Mouse (Mus musculus) MEL (cell line): ENCODE results near the gene Nxpe2. TPM values are rescaled to one million over a fixed set of nuclear protein-coding genes. Genes with fewer than 3 reads are reported as not detected.
"Not testable (repeated sequence)": the region's sequence is repeated elsewhere in the genome, so short reads cannot be mapped to it uniquely, and the experiment has no call there.

Experiments used
- DNase-seq: peaks from one replicate; pipeline ENCODE4 v3.0.0; 2011; ENCODE audit warnings: low read depth, low spot score
- H3K27ac ChIP-seq: 2 replicates; pipeline ENCODE4 v1.5.1; 2012; ENCODE audit warnings: low read depth, mild to moderate bottlenecking, control low read depth, low read length, moderate library complexity; ENCODE audit not compliant: control insufficient read depth
- H3K27me3 ChIP-seq, 2 experiments: fragments of 150-350 bp in 1 of 2; sonication (generic) in 1 of 2; 2 replicates each; pipeline ENCODE4 v1.6.1; 2012; ENCODE audit warnings: low read length in 2 of 2, mild to moderate bottlenecking in 2 of 2, improper control_type of control experiment in 1 of 2, moderate library complexity in 1 of 2; ENCODE audit not compliant: insufficient read depth in 2 of 2, control insufficient read depth in 1 of 2
- H3K36me3 ChIP-seq, 2 experiments: 2 replicates each; pipeline ENCODE4 v1.6.1; 2012 to 2014; ENCODE audit warnings: low read length in 2 of 2, improper control_type of control experiment in 1 of 2, inconsistent platforms in 1 of 2, mild to moderate bottlenecking in 1 of 2; ENCODE audit not compliant: insufficient read depth in 2 of 2, control insufficient read depth in 1 of 2
- H3K4me1 ChIP-seq, 2 experiments: fragments of 150-350 bp in 1 of 2; sonication (generic) in 1 of 2; 2 replicates each; pipeline ENCODE4 v1.6.1; 2012; ENCODE audit warnings: low read length in 2 of 2, improper control_type of control experiment in 1 of 2, mild to moderate bottlenecking in 1 of 2; ENCODE audit not compliant: insufficient read depth in 2 of 2, control insufficient read depth in 1 of 2
- H3K4me3 ChIP-seq, 2 experiments: fragments of 150-350 bp in 1 of 2; sonication (generic) in 1 of 2; 2 replicates each; pipeline ENCODE4 v1.5.1; 2012; ENCODE audit warnings: low read depth in 2 of 2, low read length in 2 of 2, mild to moderate bottlenecking in 2 of 2, moderate library complexity in 2 of 2, control low read depth in 1 of 2, improper control_type of control experiment in 1 of 2; ENCODE audit not compliant: control insufficient read depth in 1 of 2, insufficient read depth in 1 of 2
- H3K79me2 ChIP-seq: 2 replicates; pipeline ENCODE4 v1.6.1; 2012; ENCODE audit warnings: mild to moderate bottlenecking, low read length, moderate library complexity; ENCODE audit not compliant: control insufficient read depth, poor library complexity, insufficient read depth
- H3K9ac ChIP-seq: 2 replicates; pipeline ENCODE4 v1.6.1; 2012; ENCODE audit warnings: low read depth, mild to moderate bottlenecking, control low read depth, low read length, moderate library complexity; ENCODE audit not compliant: control insufficient read depth, poor library complexity, severe bottlenecking
- H3K9me3 ChIP-seq: fragments of 150-350 bp; sonication (generic); replicated peaks from 2 replicates; pipeline ENCODE4 v1.6.1; 2012; ENCODE audit warnings: mild to moderate bottlenecking, low read length, improper control_type of control experiment, moderate library complexity; ENCODE audit not compliant: insufficient read depth
- EP300 ChIP-seq, 2 experiments: IDR thresholded peaks; 2 replicates each; pipeline ENCODE4 v1.6.1; 2011; ENCODE audit warnings: improper control_type of control experiment in 2 of 2, low read length in 2 of 2, low read depth in 1 of 2, mild to moderate bottlenecking in 1 of 2
- ETS1 ChIP-seq: IDR thresholded peaks from 2 replicates; pipeline ENCODE4 v1.6.1; 2012; ENCODE audit warnings: low read depth, mild to moderate bottlenecking, inconsistent platforms, low read length, improper control_type of control experiment, moderate library complexity
- GATA1 ChIP-seq: IDR thresholded peaks from 2 replicates; pipeline ENCODE4 v1.6.1; 2011; ENCODE audit warnings: low read depth, low read length, improper control_type of control experiment
- HCFC1 ChIP-seq: IDR thresholded peaks from 2 replicates; pipeline ENCODE4 v1.6.1; 2012; ENCODE audit warnings: low read depth, mild to moderate bottlenecking, inconsistent platforms, low read length, improper control_type of control experiment, moderate library complexity
- JUND ChIP-seq: IDR thresholded peaks from 2 replicates; pipeline ENCODE4 v1.6.1; 2011; ENCODE audit warnings: low read depth, mild to moderate bottlenecking, improper control_type of control experiment, low read length
- MAFK ChIP-seq: IDR thresholded peaks from 2 replicates; pipeline ENCODE4 v1.6.1; 2011; ENCODE audit warnings: low read depth, mild to moderate bottlenecking, low read length, improper control_type of control experiment, borderline replicate concordance
- MAX ChIP-seq: IDR thresholded peaks from 2 replicates; pipeline ENCODE4 v1.6.1; 2011; ENCODE audit warnings: low read length, improper control_type of control experiment
- MEF2A ChIP-seq: IDR thresholded peaks from 2 replicates; pipeline ENCODE4 v1.6.1; 2014; ENCODE audit warnings: low read depth, mild to moderate bottlenecking, inconsistent platforms, low read length, improper control_type of control experiment; ENCODE audit not compliant: poor library complexity, insufficient replicate concordance, severe bottlenecking; ENCODE audit errors: extremely low read depth
- POLR2A ChIP-seq, 2 experiments: IDR thresholded peaks; 2 replicates each; pipeline ENCODE4 v1.6.1; 2011 to 2012; ENCODE audit warnings: low read length in 2 of 2, mild to moderate bottlenecking in 2 of 2, control low read depth in 1 of 2, improper control_type of control experiment in 1 of 2, low read depth in 1 of 2, moderate library complexity in 1 of 2; ENCODE audit not compliant: control insufficient read depth in 1 of 2, insufficient read depth in 1 of 2, poor library complexity in 1 of 2
- POLR2AphosphoS2 ChIP-seq: IDR thresholded peaks from 2 replicates; pipeline ENCODE4 v1.6.1; 2011; ENCODE audit warnings: low read length, improper control_type of control experiment
- POLR2AphosphoS5 ChIP-seq: IDR thresholded peaks from 2 replicates; pipeline ENCODE4 v1.6.1; 2012; ENCODE audit warnings: low read depth, borderline replicate concordance, mild to moderate bottlenecking, inconsistent platforms, low read length, moderate library complexity, mixed read lengths
- RCOR1 ChIP-seq: IDR thresholded peaks from 2 replicates; pipeline ENCODE4 v1.6.1; 2012; ENCODE audit warnings: low read depth, mild to moderate bottlenecking, inconsistent platforms, low read length, improper control_type of control experiment
- SIN3A ChIP-seq: IDR thresholded peaks from 2 replicates; pipeline ENCODE4 v1.6.1; 2012; ENCODE audit warnings: low read length, improper control_type of control experiment, inconsistent platforms
- ZC3H11A ChIP-seq: IDR thresholded peaks from 2 replicates; pipeline ENCODE4 v1.6.1; 2012; ENCODE audit warnings: low read depth, mild to moderate bottlenecking, inconsistent platforms, low read length, improper control_type of control experiment
- ZKSCAN1 ChIP-seq: IDR thresholded peaks from 2 replicates; pipeline ENCODE4 v1.6.1; 2012; ENCODE audit warnings: low read depth, mild to moderate bottlenecking, inconsistent platforms, low read length, improper control_type of control experiment, moderate library complexity
- polyA plus RNA-seq, 2 experiments: library from polyadenylated mRNA; stranded (reverse) in 1 of 2; unstranded in 1 of 2; fragments of >175 nt in 1 of 2; fragments of >200 nt in 1 of 2; gene quantifications; 2 replicates each; pipeline versions ENCODE4 v1.2.1 to v1.2.4; 2012; ENCODE audit warnings: low replicate concordance in 2 of 2, low read depth in 1 of 2; ENCODE audit not compliant: insufficient read length in 2 of 2, insufficient read depth in 1 of 2, missing spikeins in 1 of 2
- total RNA-seq: library from RNA; depleted of rRNA; stranded (reverse); fragments of 300-350 nt; gene quantifications from 2 replicates; pipeline ENCODE4 v1.2.3, GENCODE M21; 2012

The Nxpe2 gene
- total and polyA plus RNA-seq, 3 experiments: 3.1 to 3.5 TPM; not detected in 1

- TF ChIP-seq POLR2AphosphoS5 (no peak), EP300 (IDR thresholded peaks at IDR 0.05; ENCODE audit: low read depth in 1 of 2, low read length in 2 of 2) (no peak), JUND (no peak), POLR2A (IDR thresholded peaks at IDR 0.05; ENCODE audit: control insufficient read depth in 1 of 2, insufficient read depth in 1 of 2, low read depth in 1 of 2, low read length in 2 of 2, poor library complexity in 1 of 2) (no peak), ZKSCAN1 (no peak), RCOR1 (no peak), POLR2AphosphoS2 (no peak), HCFC1 (no peak), MEF2A (no peak), SIN3A (no peak), MAFK (no peak), MAX (no peak), GATA1 (no peak), ETS1 (no peak), ZC3H11A (no peak)
- Histone ChIP-seq H3K4me3 (no peak overlapping the region), H3K79me2 (no peaks in the 10 kb centered on the region), H3K9me3 (no peaks in the 10 kb centered on the region), H3K4me1 (no peaks in the 10 kb centered on the region), H3K27me3 (no peaks in the 10 kb centered on the region), H3K27ac (no peak overlapping the region), H3K36me3 (no peaks in the 10 kb centered on the region), H3K9ac (no peak overlapping the region)
- DNase-seq: no peak
Measured at GRCm38 (mm10) chr9:48311241-48311640, 42.0 kb downstream of the Nxpe2 start.

DNA sequence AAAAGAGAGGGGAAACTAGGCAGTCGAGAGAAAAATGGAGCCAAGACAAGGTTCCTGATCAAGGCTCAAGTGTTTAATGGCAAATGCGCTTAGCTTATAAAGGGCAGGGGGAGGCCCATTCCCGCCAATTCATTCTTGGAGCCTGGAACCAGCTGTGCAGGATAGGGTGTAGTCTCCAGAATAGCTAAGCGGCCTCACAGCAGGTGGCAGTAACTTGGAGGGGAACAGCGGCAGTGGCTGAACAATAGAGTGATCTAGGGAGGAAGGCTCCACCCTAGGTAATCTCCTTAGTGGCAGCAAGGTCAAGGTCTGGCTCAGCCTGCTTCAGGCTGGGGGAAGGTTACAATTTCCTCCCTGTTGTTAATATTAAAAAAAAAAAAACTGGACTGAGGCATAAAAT is 49.7 kb downstream of the Nxpe2 start:
- H3K79me2 ChIP-seq, H3K9ac ChIP-seq, H3K9me3 ChIP-seq, DNase-seq, H3K27ac ChIP-seq, H3K27me3 ChIP-seq, H3K4me3 ChIP-seq, H3K4me1 ChIP-seq, H3K36me3 ChIP-seq: not testable (repeated sequence)

DNA sequence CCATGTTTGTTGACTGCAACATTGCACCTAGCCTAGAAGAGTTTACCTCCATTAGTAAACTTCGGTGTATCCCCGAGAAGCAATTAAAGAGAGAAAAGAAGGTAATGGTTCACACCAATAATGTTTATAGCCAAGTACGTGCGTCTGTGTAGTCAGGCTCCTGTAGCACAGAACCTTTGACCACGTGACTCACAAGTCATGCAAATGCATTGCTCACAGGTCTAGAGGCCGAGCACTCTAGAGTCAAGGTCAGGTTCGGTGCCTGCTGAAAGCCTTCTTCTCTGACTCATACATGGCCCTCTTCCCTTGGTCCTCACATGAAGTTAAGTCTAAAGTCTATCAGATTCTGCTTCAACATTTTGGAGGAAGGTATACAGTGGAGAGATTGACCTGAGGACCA is 54.3 kb downstream of the Nxpe2 start:
- TF ChIP-seq POLR2A (IDR thresholded peaks at IDR 0.05; ENCODE audit: control insufficient read depth in 1 of 2, insufficient read depth in 1 of 2, low read depth in 1 of 2, low read length in 2 of 2, poor library complexity in 1 of 2): no peak
- no peak for TF ChIP-seq HCFC1
- no peak for TF ChIP-seq EP300 (IDR thresholded peaks at IDR 0.05; ENCODE audit: low read depth in 1 of 2, low read length in 2 of 2)
- Histone ChIP-seq H3K9me3 (no peaks in the 10 kb centered on the region), H3K27me3 (no peaks in the 10 kb centered on the region), H3K79me2 (no peaks in the 10 kb centered on the region), H3K9ac (no peak overlapping the region), H3K4me3 (no peak overlapping the region), H3K4me1 (no peaks in the 10 kb centered on the region), H3K27ac (no peak overlapping the region), H3K36me3 (no peaks in the 10 kb centered on the region)
- DNase-seq: no peak
